Mouse (Mus musculus): ENCODE measurements around the gene Asxl2.
A peak's percentile ranks its signal among the peaks of the same experiment; 100 is the strongest.
"Not testable (repeated sequence)": the region's sequence is repeated elsewhere in the genome, so short reads cannot be mapped to it uniquely, and the experiment has no call there.

Asxl2 gene

DNA sequence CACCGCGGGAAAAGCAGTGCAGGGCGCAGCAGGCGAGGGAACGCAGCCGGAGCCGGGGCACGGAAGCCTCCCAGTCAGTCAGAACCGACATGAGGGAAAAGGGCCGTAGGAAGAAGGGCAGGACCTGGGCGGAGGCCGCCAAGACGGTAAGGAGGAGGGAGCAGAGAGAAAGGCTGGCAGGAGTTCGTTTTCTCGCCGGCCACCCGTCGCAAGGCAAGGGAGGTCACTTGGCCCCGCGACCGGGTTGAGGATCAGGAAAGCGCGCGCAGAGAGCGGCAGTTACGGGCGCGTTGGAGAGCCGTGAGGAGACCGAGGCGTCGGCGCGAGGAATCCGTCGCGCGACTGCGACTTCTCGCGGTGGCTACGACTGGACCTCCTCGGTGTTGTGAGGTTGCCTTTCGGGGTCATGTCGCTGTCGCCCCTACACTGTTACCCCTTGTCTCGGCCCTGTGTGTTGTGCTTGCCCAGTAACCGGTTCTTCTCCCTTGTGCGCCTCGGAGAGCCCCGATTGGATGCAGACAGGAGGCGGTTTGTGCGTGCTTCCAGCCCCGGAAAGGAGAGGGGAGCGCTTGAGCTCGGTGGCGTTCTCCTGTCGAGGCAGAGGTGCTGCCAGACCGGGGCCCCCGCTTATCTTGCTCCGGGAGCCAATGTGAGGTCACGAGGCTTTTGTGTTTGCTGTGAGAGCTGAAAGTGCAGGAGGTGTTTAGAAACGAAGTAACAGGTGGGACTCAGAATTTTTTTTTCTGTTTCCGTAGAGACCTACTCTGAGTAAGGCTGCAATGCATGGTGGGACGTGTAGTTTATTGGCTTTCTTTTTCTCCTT is 621 bp downstream of the Asxl2 start:
- ATAC-seq (ENCODE audit: insufficient number of reproducible peaks, low FRiP score, low TSS enrichment): peak; percentile 54

DNA sequence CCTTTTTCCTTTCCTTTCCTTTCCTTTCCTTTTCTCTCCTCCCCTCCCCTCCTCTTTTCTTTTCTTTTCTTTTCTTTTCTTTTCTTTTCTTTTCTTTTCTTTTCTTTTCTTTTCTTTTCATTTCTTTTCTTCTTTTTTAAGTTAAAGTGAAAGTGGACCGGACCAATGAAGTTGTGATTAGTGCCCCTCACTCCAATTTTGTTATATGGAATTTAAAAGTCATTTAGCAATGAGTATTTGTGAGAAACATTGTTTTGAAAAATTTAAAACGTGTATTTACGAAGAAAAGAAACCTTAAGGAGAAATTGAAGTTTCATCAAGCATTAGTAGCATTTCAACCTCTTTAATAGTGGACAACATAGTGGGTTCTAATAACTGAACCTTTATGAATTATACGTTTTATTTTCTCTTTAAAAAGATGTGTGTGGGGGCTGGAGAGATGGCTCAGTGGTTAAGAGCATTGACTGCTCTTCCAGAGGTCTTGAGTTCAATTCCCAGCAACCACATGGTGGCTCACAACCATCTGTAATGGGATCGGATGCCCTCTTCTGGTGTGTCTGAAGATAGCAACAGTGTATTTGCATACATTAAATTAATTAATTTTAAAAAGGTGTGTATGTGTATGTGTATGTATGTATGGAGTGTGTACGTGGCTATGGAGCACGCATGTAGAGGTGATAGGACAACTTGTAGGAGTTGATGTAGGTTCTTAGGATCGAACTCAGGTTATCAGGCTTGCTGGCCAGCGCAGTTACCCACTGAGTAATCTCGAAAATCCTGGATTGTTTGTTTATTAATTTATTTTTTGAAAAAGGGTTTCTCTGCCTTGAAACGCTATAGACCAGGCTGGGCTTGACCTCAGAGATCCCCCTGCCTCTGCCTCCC is 1.5 kb downstream of the Asxl2 start:
- no peak for ATAC-seq (ENCODE audit: insufficient number of reproducible peaks, low FRiP score, low TSS enrichment)

DNA sequence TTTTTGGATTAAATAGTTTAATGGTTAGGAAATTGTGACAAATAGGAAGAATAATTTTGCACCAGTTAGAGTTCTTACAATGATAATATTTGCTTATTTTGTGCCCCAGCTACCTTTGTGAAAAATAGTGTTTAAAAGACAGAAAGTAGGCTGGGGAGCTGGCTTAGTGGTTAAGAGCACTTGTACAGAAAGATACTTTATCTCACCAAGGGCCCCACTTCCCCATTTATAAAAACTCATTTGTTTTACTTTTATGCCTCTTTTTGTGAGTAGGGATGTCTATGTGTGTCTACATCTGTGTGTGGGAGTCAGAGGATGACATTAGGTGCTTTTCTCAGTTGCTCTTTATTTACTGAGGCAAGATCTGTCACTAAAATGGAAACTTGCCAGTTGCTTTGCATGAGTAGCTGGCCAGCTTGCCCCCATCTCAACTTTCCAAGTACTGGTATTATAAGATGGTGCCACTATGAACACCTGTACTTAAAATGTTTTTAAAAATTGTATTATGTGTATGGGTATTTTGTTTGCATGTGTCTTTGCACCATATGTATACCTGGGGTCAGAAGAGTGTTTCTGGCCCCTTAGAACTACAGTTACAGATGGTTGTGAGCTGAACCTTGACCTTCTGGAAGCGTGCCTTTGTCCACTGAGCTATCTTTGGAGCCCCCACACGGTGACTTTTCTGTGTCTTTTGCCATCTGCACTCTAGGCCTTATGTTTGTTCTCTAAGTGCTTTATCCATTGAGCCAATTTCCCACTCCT is 3.2 kb downstream of the Asxl2 start:
- no peak for ATAC-seq (ENCODE audit: insufficient number of reproducible peaks, low FRiP score, low TSS enrichment)

DNA sequence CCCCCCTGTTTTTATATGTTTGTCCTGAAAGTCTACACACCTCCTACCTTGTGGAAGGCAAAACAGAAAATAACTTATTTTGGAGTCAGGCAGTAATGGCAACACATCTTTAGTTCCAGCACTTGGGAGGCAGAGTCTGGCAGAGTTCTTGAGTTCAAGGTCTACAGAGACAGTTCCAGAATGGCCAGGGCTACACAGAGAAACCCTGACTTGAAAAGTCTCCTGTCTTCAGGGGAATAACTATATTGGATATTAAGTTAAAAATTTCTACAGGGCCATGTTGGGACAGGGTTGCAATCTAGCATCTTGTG is 3.7 kb downstream of the Asxl2 start:
- ATAC-seq (ENCODE audit: insufficient number of reproducible peaks, low FRiP score, low TSS enrichment): no peak

DNA sequence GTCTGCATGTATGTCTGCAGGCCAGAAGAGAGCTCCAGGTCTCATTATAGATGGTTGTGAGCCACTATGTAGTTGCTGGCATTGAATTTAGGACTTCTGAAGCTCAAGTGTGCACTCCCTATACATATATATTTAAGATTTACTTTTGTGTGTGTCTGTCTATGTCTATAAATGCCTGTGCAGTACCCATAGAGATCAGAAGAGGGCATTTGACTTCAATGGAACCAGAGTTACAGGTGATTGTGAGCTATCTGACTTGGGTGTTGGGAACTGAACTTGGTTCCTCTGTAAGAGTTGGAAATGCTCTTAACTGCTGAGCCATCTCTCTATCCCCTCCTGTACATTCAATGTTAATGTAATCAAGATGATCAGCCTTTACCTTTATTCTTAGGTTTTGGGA is 4.3 kb downstream of the Asxl2 start:
- no peak for ATAC-seq (ENCODE audit: insufficient number of reproducible peaks, low FRiP score, low TSS enrichment)

DNA sequence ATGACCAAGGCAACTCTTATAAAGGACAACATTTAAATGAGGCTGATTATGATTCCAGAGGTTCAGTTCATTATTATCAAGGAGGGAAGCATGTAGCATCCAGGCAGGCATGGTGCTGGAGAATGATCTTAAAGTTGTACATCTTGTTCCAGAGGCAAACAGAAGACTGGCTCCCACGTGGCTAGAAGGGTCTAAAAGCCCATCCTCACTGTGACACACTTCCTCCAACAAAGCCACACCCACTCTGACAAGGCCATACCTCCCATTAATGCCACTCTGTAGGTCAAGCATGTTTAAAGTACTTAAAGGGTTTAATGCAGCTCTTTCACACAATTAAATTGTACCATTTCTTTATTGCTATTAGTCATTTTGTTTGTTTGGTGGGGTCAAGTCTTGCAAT is 7.1 kb downstream of the Asxl2 start:
- no peak for ATAC-seq (ENCODE audit: insufficient number of reproducible peaks, low FRiP score, low TSS enrichment)

DNA sequence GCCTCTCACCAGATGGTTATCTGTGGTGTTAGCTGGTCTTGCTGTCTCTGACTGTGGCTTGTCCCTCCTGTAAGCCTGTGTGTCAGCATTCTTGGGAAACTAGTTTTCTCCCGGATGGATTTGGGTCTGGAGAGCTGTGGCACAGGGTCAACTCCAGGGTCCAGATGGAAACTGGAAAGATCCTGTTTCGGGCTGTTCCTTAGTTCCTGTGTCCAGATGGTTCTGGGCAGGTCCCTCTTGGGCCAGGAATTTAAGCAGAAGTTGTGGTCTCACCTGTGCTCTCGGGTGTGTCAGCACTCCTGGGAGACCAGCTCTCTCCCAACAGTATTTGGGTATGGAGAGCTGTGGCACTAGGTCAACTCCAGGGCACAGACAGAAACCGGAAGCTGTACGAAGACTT is 9.8 kb downstream of the Asxl2 start:
- ATAC-seq (ENCODE audit: insufficient number of reproducible peaks, low FRiP score, low TSS enrichment): no peak

DNA sequence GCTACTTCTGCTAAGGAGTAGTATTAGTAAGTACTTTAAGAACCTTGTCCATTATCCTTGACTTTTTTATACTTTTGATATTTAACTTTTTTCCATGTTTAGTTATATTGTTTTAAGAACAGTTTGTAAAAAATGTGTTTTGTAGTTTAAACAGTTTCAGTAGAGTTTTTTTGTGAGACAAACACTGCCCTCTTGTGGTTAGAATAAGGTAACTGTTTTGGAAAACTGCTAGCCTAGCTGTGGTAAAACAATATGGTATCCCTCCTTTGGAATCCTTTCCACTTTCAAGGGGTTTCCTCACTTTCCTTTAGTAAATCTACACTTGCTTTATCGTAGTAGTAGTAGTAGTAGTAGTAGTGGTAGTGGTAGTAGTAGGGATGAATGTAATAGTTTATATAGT is 11.2 kb downstream of the Asxl2 start:
- no peak for ATAC-seq (ENCODE audit: insufficient number of reproducible peaks, low FRiP score, low TSS enrichment)

DNA sequence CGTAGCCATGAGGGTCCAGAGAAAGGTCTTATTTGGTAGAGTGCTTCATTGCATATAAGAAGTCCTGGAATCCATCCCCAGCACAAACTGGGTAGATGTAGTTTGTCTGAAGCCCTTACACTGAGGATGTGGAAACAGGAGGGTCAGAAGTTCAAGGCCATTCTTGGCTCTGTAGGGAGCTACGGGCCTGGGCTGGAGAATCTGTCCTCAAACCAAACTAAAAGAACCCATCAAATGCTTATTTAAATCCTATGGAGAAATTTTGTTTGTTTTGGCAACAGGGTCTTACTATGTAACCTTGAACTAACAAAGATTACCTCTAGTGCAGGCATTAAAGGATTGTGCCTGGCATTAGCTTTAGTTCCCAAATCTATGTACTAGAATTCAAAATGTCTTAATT is 14.3 kb downstream of the Asxl2 start:
- no peak for ATAC-seq (ENCODE audit: insufficient number of reproducible peaks, low FRiP score, low TSS enrichment)

DNA sequence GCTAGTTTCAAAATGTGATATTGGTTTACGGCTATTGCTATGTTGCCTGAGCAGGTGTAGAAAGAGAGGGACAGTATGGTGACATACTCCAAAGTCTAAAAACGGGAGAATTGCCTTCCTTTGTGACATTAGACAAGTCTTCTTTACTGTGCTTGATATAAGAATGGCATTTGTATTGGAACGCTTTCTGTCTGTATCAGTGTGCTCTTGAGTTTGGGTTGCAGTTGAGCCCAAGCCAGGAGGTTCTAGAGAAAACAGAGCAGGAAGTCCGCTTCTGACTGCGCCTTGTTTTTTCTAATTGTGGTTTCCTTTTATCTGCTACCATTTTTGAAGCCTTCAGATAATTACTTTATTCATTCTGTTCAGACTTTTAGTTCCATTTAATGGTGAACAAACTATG is 14.7 kb downstream of the Asxl2 start:
- no peak for ATAC-seq (ENCODE audit: insufficient number of reproducible peaks, low FRiP score, low TSS enrichment)

DNA sequence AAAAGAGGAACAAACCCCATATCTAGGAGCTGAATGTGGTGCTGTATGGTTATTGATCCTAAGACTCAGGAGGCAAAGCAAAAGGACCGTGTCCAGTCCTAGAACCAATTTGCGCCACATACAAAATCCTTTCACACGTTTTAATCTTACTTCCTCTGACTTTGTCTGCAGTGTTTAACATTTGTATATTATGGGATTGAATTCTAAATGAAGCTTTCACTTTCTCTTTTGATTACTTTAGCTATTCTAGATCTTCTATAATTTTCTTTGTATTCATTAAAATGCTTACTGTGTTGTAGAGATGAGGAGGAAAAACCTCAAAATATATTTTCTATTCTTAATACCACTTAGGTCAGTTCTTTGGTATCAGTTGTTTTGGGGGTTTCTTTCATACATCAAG is 26.9 kb downstream of the Asxl2 start:
- ATAC-seq (ENCODE audit: insufficient number of reproducible peaks, low FRiP score, low TSS enrichment): no peak

DNA sequence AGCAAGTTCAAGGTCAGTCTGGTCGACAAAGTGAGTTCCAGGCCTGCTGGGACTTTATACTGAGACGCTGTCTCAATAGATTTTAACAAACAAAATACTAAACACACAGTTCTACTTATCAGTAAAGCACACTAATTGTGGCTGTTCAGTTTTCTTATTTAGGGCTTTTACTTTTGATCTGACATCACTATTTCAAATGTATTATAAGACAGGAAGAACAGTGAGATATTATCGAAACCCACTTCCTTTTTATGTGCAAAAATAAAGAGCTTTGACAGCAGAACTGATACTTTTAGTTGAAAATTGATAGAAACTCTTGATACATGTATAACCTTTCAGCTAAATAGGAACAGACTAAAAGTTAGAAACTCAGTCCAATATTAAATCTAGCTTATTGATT is 36.4 kb downstream of the Asxl2 start:
- no peak for ATAC-seq (ENCODE audit: insufficient number of reproducible peaks, low FRiP score, low TSS enrichment)

DNA sequence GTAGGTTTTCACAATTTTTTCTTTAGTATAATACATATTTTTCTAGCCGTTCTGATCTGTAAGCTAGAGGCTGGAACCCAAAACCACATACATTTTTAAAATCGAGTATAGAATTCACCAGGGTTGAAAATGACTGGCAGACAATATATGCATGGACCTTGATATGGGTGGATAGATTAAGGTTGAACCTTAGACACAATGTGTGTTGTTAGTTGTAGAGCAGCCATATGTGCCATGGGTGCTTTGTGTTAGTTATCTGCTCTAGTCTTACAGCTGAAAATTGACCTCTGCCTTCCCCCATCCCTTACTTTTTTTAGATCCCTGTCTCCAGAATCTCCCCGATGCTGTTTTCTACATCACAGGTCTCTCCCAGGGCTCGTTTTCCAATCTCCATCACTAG is 73.0 kb downstream of the Asxl2 start:
- no peak for ATAC-seq (ENCODE audit: insufficient number of reproducible peaks, low FRiP score, low TSS enrichment)

DNA sequence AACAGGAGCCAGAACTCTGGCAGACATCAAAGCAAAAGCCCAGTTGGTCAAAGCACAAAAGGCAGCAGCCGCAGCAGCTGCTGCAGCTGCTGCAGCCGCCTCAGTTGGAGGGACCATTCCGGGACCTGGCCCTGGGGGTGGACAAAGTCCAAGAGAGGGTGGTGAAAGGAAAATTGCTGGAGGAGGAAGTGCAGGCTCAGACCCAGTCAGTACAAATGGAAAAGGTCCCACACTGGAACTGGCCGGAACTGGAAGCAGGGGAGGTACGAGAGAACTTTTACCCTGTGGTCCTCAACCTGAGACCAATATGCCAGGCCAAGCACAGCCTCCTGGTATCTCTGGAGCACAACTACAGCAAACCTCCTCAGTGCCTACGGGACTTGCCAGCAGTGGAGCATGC is 73.4 kb downstream of the Asxl2 start:
- ATAC-seq (ENCODE audit: insufficient number of reproducible peaks, low FRiP score, low TSS enrichment): no peak

DNA sequence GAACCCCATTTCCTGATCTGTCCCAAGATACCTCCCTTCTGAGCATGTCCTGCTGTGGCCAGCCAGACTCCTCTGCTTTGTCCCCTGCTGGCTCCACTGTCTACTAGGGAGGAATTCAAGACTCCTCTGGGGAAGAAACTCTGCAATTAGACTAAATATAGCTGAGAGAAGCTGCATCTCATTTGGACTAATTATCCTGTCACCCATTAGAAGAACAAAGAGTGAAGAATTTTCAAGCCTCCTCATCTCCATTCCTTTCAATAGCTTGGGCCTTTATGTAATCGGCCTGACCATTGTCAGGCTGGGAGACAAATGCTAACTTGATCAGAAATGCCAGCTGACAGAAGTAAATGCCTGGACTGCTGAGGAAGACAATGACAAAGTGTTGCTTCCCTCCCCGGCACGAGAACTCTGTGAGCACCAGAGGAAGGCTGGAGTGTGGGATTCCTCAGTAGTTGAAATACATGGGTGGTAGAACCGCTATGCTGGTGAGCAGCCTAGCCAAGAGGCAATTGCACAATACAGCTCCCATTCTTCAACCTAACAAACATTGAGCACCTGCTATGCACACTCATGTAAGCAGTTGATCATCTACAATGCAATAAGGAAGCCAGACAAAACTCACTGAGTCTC is 92.1 kb downstream of the Asxl2 start:
- no peak for ATAC-seq (ENCODE audit: insufficient number of reproducible peaks, low FRiP score, low TSS enrichment)

DNA sequence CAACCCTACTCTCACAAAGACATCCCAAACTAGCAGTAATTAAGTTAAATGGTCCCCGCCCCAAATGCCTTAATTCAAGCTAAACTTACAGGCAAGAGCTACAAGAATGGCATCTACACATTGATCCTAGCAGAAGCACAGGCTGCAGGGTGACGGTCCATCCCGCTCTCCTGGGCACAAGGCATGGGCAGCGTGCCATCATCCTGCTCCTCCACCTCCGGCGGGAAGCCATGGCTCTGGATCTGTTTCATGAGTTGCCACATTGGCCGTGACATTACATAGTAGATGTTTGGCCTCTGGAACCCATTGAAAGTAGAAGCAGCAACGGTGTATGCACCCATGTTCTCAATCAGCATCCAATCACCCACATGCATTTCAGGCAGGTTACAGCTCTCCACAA is 95.1 kb downstream of the Asxl2 start:
- not testable (repeated sequence) for ATAC-seq (ENCODE audit: insufficient number of reproducible peaks, low FRiP score, low TSS enrichment)

DNA sequence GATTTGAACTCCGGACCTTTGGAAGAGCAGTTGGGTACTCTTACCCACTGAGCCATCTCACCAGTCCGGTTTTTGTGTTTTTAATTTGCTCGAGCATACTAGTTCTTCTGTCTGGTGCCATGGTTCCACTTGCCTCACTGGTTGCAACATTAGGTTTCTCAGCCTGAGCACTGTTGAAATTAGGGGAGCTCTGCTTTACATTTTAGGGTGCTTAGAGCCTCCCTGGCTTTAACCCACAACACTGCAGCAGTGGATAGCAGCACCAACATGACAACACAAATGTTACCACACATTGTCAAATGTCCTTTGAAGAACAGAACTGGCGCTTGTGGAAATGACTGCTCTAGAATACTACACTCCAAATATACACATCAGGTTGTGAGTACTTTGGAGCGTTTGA is 98.9 kb downstream of the Asxl2 start:
- no peak for ATAC-seq (ENCODE audit: insufficient number of reproducible peaks, low FRiP score, low TSS enrichment)

DNA sequence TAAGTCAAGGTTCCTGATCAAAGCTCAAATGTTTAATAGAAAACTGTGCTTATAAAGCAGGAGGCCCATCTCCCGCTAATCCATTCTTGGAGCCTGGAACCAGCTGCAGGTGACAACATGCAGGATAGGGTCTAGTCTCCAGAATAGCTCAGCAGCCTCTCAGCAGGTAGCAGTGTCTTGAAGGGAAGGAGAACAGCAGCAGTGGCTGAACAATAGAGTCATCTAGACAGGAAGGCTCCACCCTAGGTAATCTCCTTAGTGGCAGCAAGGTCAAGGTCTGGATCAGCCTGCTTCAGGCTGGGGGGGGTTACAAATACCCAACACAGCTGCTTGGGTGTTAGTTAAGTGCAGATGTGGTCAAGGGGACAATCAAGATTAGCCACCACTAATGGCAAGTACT is 108.8 kb downstream of the Asxl2 start:
- not testable (repeated sequence) for ATAC-seq (ENCODE audit: insufficient number of reproducible peaks, low FRiP score, low TSS enrichment)

DNA sequence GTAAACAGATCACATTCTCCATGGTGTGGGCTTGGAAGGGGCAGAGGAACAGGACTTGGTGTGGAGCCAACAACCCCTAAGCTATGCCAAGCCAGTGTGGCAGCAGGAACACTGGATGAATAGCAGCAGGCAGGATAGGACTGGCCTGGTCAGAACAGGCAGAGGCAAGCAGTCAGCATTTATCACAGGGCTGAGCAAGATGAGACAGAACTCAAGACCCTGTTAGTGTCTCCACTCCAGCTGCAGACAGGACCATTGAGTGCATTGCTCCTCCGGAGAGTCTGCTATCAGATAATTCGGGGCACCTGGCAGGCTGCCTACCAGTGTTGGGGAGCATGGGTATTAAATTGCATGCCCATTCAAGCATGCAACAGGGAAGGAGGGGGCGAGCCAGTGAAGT is 111.0 kb downstream of the Asxl2 start:
- no peak for ATAC-seq (ENCODE audit: insufficient number of reproducible peaks, low FRiP score, low TSS enrichment)

DNA sequence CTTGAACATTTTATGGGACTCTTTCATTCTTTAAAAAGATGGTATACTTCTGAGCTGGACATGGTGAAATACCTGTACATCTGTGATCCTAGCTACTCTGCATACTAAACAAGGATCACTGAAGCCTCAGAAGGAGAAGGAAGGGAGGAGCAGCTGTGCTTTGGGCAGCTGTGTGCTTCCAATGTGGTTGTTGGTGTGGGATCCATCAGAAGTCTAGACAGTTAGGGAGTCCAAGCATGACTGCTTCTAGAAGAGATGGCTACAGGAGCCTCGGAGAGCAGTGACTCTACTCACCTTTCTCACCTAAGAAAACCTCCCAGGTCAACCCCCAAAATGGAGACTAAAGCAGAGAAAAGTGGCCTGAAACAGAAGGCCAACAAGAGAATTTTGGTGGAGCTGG is 111.4 kb downstream of the Asxl2 start:
- no peak for ATAC-seq (ENCODE audit: insufficient number of reproducible peaks, low FRiP score, low TSS enrichment)

DNA sequence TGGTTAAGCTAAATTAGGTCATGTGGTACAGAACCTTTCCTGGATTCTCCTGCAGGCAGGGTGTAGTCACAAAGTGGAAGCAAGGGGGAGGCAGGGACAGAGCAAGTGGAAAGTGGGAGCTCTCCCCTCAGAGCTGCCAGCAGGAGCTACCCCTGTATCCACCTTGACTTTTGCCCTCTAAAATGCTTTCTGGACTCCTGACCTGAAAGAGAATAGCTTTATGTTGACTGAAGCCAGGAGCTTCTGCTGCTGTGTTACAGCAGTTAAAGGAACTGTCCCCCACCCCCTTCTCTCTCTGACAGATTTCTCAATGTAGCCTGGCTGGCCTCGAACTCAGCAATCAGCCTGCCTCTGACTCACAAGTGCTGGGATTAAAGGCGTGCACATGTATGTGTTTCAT is 112.9 kb downstream of the Asxl2 start:
- ATAC-seq (ENCODE audit: insufficient number of reproducible peaks, low FRiP score, low TSS enrichment): no peak
